Mouse (Mus musculus) MEL (cell line): ENCODE data around the gene Nubp2. TPM values are rescaled to one million over a fixed set of nuclear protein-coding genes. Genes with fewer than 3 reads are reported as not detected.

Experiments
- DNase-seq: peaks from one replicate; pipeline ENCODE4 v3.0.0; 2011; ENCODE audit warnings: low read depth, low spot score
- H3K27ac ChIP-seq: 2 replicates; pipeline ENCODE4 v1.5.1; 2012; ENCODE audit warnings: low read depth, mild to moderate bottlenecking, control low read depth, low read length, moderate library complexity; ENCODE audit not compliant: control insufficient read depth
- H3K27me3 ChIP-seq, 2 experiments: fragments of 150-350 bp in 1 of 2; sonication (generic) in 1 of 2; 2 replicates each; pipeline ENCODE4 v1.6.1; 2012; ENCODE audit warnings: low read length in 2 of 2, mild to moderate bottlenecking in 2 of 2, improper control_type of control experiment in 1 of 2, moderate library complexity in 1 of 2; ENCODE audit not compliant: insufficient read depth in 2 of 2, control insufficient read depth in 1 of 2
- H3K36me3 ChIP-seq, 2 experiments: 2 replicates each; pipeline ENCODE4 v1.6.1; 2012 to 2014; ENCODE audit warnings: low read length in 2 of 2, improper control_type of control experiment in 1 of 2, inconsistent platforms in 1 of 2, mild to moderate bottlenecking in 1 of 2; ENCODE audit not compliant: insufficient read depth in 2 of 2, control insufficient read depth in 1 of 2
- H3K4me1 ChIP-seq, 2 experiments: fragments of 150-350 bp in 1 of 2; sonication (generic) in 1 of 2; 2 replicates each; pipeline ENCODE4 v1.6.1; 2012; ENCODE audit warnings: low read length in 2 of 2, improper control_type of control experiment in 1 of 2, mild to moderate bottlenecking in 1 of 2; ENCODE audit not compliant: insufficient read depth in 2 of 2, control insufficient read depth in 1 of 2
- H3K4me3 ChIP-seq, 2 experiments: fragments of 150-350 bp in 1 of 2; sonication (generic) in 1 of 2; 2 replicates each; pipeline ENCODE4 v1.5.1; 2012; ENCODE audit warnings: low read depth in 2 of 2, low read length in 2 of 2, mild to moderate bottlenecking in 2 of 2, moderate library complexity in 2 of 2, control low read depth in 1 of 2, improper control_type of control experiment in 1 of 2; ENCODE audit not compliant: control insufficient read depth in 1 of 2, insufficient read depth in 1 of 2
- H3K79me2 ChIP-seq: 2 replicates; pipeline ENCODE4 v1.6.1; 2012; ENCODE audit warnings: mild to moderate bottlenecking, low read length, moderate library complexity; ENCODE audit not compliant: control insufficient read depth, poor library complexity, insufficient read depth
- H3K9ac ChIP-seq: 2 replicates; pipeline ENCODE4 v1.6.1; 2012; ENCODE audit warnings: low read depth, mild to moderate bottlenecking, control low read depth, low read length, moderate library complexity; ENCODE audit not compliant: control insufficient read depth, poor library complexity, severe bottlenecking
- H3K9me3 ChIP-seq: fragments of 150-350 bp; sonication (generic); replicated peaks from 2 replicates; pipeline ENCODE4 v1.6.1; 2012; ENCODE audit warnings: mild to moderate bottlenecking, low read length, improper control_type of control experiment, moderate library complexity; ENCODE audit not compliant: insufficient read depth
- BHLHE40 ChIP-seq: IDR thresholded peaks from 2 replicates; pipeline ENCODE4 v1.6.1; 2012; ENCODE audit warnings: low read depth, mild to moderate bottlenecking, inconsistent platforms, low read length, improper control_type of control experiment, borderline replicate concordance
- CHD1 ChIP-seq: IDR thresholded peaks from 2 replicates; pipeline ENCODE4 v1.6.1; 2012; ENCODE audit warnings: low read depth, mild to moderate bottlenecking, inconsistent platforms, low read length, improper control_type of control experiment
- CHD2 ChIP-seq: IDR thresholded peaks from 2 replicates; pipeline ENCODE4 v1.6.1; 2011; ENCODE audit warnings: low read length, improper control_type of control experiment
- CTCF ChIP-seq, 3 experiments: IDR thresholded peaks in 2 of 3; conservative IDR thresholded peaks in 1 of 3; 2 replicates each; pipeline ENCODE4 v1.5.1; 2011 to 2012; ENCODE audit warnings: low read length in 3 of 3, low read depth in 2 of 3, mild to moderate bottlenecking in 2 of 3, improper control_type of control experiment in 1 of 3, inconsistent platforms in 1 of 3, mixed read lengths in 1 of 3, moderate library complexity in 1 of 3; ENCODE audit not compliant: control insufficient read depth in 1 of 3, insufficient read depth in 1 of 3, poor library complexity in 1 of 3, severe bottlenecking in 1 of 3
- E2F4 ChIP-seq: IDR thresholded peaks from 2 replicates; pipeline ENCODE4 v1.6.1; 2011; ENCODE audit warnings: low read depth, low read length, improper control_type of control experiment, borderline replicate concordance
- ELF1 ChIP-seq: IDR thresholded peaks from 2 replicates; pipeline ENCODE4 v1.6.1; 2014; ENCODE audit warnings: low read depth, mild to moderate bottlenecking, inconsistent platforms, low read length, improper control_type of control experiment, moderate library complexity
- EP300 ChIP-seq, 2 experiments: IDR thresholded peaks; 2 replicates each; pipeline ENCODE4 v1.6.1; 2011; ENCODE audit warnings: improper control_type of control experiment in 2 of 2, low read length in 2 of 2, low read depth in 1 of 2, mild to moderate bottlenecking in 1 of 2
- ETS1 ChIP-seq: IDR thresholded peaks from 2 replicates; pipeline ENCODE4 v1.6.1; 2012; ENCODE audit warnings: low read depth, mild to moderate bottlenecking, inconsistent platforms, low read length, improper control_type of control experiment, moderate library complexity
- GABPA ChIP-seq: IDR thresholded peaks from 2 replicates; pipeline ENCODE4 v1.6.1; 2012; ENCODE audit warnings: low read depth, mild to moderate bottlenecking, inconsistent platforms, low read length, improper control_type of control experiment, moderate library complexity
- GATA1 ChIP-seq: IDR thresholded peaks from 2 replicates; pipeline ENCODE4 v1.6.1; 2011; ENCODE audit warnings: low read depth, low read length, improper control_type of control experiment
- HCFC1 ChIP-seq: IDR thresholded peaks from 2 replicates; pipeline ENCODE4 v1.6.1; 2012; ENCODE audit warnings: low read depth, mild to moderate bottlenecking, inconsistent platforms, low read length, improper control_type of control experiment, moderate library complexity
- JUND ChIP-seq: IDR thresholded peaks from 2 replicates; pipeline ENCODE4 v1.6.1; 2011; ENCODE audit warnings: low read depth, mild to moderate bottlenecking, improper control_type of control experiment, low read length
- KAT2A ChIP-seq: conservative IDR thresholded peaks from 2 replicates; pipeline ENCODE4 v1.6.1; 2012; ENCODE audit warnings: low read depth, low read length, improper control_type of control experiment, inconsistent platforms
- MAFK ChIP-seq: IDR thresholded peaks from 2 replicates; pipeline ENCODE4 v1.6.1; 2011; ENCODE audit warnings: low read depth, mild to moderate bottlenecking, low read length, improper control_type of control experiment, borderline replicate concordance
- MAX ChIP-seq: IDR thresholded peaks from 2 replicates; pipeline ENCODE4 v1.6.1; 2011; ENCODE audit warnings: low read length, improper control_type of control experiment
- MAZ ChIP-seq: IDR thresholded peaks from 2 replicates; pipeline ENCODE4 v1.6.1; 2012; ENCODE audit warnings: low read depth, mild to moderate bottlenecking, inconsistent platforms, low read length, improper control_type of control experiment
- MEF2A ChIP-seq: IDR thresholded peaks from 2 replicates; pipeline ENCODE4 v1.6.1; 2014; ENCODE audit warnings: low read depth, mild to moderate bottlenecking, inconsistent platforms, low read length, improper control_type of control experiment; ENCODE audit not compliant: poor library complexity, insufficient replicate concordance, severe bottlenecking; ENCODE audit errors: extremely low read depth
- MYB ChIP-seq: IDR thresholded peaks from 2 replicates; pipeline ENCODE4 v1.6.1; 2011; ENCODE audit warnings: mild to moderate bottlenecking, low read depth, low read length, improper control_type of control experiment
- MYC ChIP-seq: IDR thresholded peaks from 2 replicates; pipeline ENCODE4 v1.6.1; 2011; ENCODE audit warnings: low read depth, mild to moderate bottlenecking, low read length, improper control_type of control experiment, moderate library complexity
- NELFE ChIP-seq: IDR thresholded peaks from 2 replicates; pipeline ENCODE4 v1.6.1; 2011; ENCODE audit warnings: low read depth, low read length, improper control_type of control experiment
- NRF1 ChIP-seq: IDR thresholded peaks from 2 replicates; pipeline ENCODE4 v1.6.1; 2014; ENCODE audit warnings: low read depth, mild to moderate bottlenecking, inconsistent platforms, low read length, improper control_type of control experiment, moderate library complexity; ENCODE audit not compliant: poor library complexity, insufficient read depth, severe bottlenecking
- POLR2A ChIP-seq, 2 experiments: IDR thresholded peaks; 2 replicates each; pipeline ENCODE4 v1.6.1; 2011 to 2012; ENCODE audit warnings: low read length in 2 of 2, mild to moderate bottlenecking in 2 of 2, control low read depth in 1 of 2, improper control_type of control experiment in 1 of 2, low read depth in 1 of 2, moderate library complexity in 1 of 2; ENCODE audit not compliant: control insufficient read depth in 1 of 2, insufficient read depth in 1 of 2, poor library complexity in 1 of 2
- POLR2AphosphoS2 ChIP-seq: IDR thresholded peaks from 2 replicates; pipeline ENCODE4 v1.6.1; 2011; ENCODE audit warnings: low read length, improper control_type of control experiment
- POLR2AphosphoS5 ChIP-seq: IDR thresholded peaks from 2 replicates; pipeline ENCODE4 v1.6.1; 2012; ENCODE audit warnings: low read depth, borderline replicate concordance, mild to moderate bottlenecking, inconsistent platforms, low read length, moderate library complexity, mixed read lengths
- RAD21 ChIP-seq: IDR thresholded peaks from 2 replicates; pipeline ENCODE4 v1.6.1; 2011; ENCODE audit warnings: mild to moderate bottlenecking, low read depth, low read length, improper control_type of control experiment
- RCOR1 ChIP-seq: IDR thresholded peaks from 2 replicates; pipeline ENCODE4 v1.6.1; 2012; ENCODE audit warnings: low read depth, mild to moderate bottlenecking, inconsistent platforms, low read length, improper control_type of control experiment
- SIN3A ChIP-seq: IDR thresholded peaks from 2 replicates; pipeline ENCODE4 v1.6.1; 2012; ENCODE audit warnings: low read length, improper control_type of control experiment, inconsistent platforms
- SMC3 ChIP-seq: IDR thresholded peaks from 2 replicates; pipeline ENCODE4 v1.6.1; 2011; ENCODE audit warnings: low read depth, low read length, improper control_type of control experiment
- TAL1 ChIP-seq: IDR thresholded peaks from 2 replicates; pipeline ENCODE4 v1.6.1; 2012; ENCODE audit warnings: mild to moderate bottlenecking, inconsistent platforms, low read length, moderate library complexity, mixed read lengths
- TBP ChIP-seq: IDR thresholded peaks from 2 replicates; pipeline ENCODE4 v1.8.0; 2011; ENCODE audit warnings: low read depth, low read length, improper control_type of control experiment
- TCF12 ChIP-seq: IDR thresholded peaks from 2 replicates; pipeline ENCODE4 v1.6.1; 2014; ENCODE audit warnings: low read depth, mild to moderate bottlenecking, inconsistent platforms, low read length, improper control_type of control experiment, moderate library complexity
- UBTF ChIP-seq: IDR thresholded peaks from 2 replicates; pipeline ENCODE4 v1.6.1; 2012; ENCODE audit warnings: low read depth, mild to moderate bottlenecking, inconsistent platforms, low read length, improper control_type of control experiment, moderate library complexity, borderline replicate concordance; ENCODE audit not compliant: insufficient read depth
- USF1 ChIP-seq: IDR thresholded peaks from 2 replicates; pipeline ENCODE4 v1.6.1; 2014; ENCODE audit warnings: low read depth, mild to moderate bottlenecking, inconsistent platforms, low read length, improper control_type of control experiment, moderate library complexity
- USF2 ChIP-seq, 2 experiments: IDR thresholded peaks; 2 replicates each; pipeline ENCODE4 v1.6.1; 2011 to 2012; ENCODE audit warnings: improper control_type of control experiment in 2 of 2, low read length in 2 of 2, borderline replicate concordance in 1 of 2, inconsistent platforms in 1 of 2, low read depth in 1 of 2, mild to moderate bottlenecking in 1 of 2; ENCODE audit not compliant: insufficient read depth in 1 of 2
- ZC3H11A ChIP-seq: IDR thresholded peaks from 2 replicates; pipeline ENCODE4 v1.6.1; 2012; ENCODE audit warnings: low read depth, mild to moderate bottlenecking, inconsistent platforms, low read length, improper control_type of control experiment
- ZKSCAN1 ChIP-seq: IDR thresholded peaks from 2 replicates; pipeline ENCODE4 v1.6.1; 2012; ENCODE audit warnings: low read depth, mild to moderate bottlenecking, inconsistent platforms, low read length, improper control_type of control experiment, moderate library complexity
- ZMIZ1 ChIP-seq: IDR thresholded peaks from 2 replicates; pipeline ENCODE4 v1.6.1; 2012; ENCODE audit warnings: low read depth, mild to moderate bottlenecking, inconsistent platforms, low read length, improper control_type of control experiment, moderate library complexity
- ZNF384 ChIP-seq: IDR thresholded peaks from 2 replicates; pipeline ENCODE4 v1.6.1; 2012; ENCODE audit warnings: low read depth, mild to moderate bottlenecking, inconsistent platforms, low read length, improper control_type of control experiment
- polyA plus RNA-seq, 2 experiments: library from polyadenylated mRNA; stranded (reverse) in 1 of 2; unstranded in 1 of 2; fragments of >175 nt in 1 of 2; fragments of >200 nt in 1 of 2; gene quantifications; 2 replicates each; pipeline versions ENCODE4 v1.2.1 to v1.2.4; 2012; ENCODE audit warnings: low replicate concordance in 2 of 2, low read depth in 1 of 2; ENCODE audit not compliant: insufficient read length in 2 of 2, insufficient read depth in 1 of 2, missing spikeins in 1 of 2
- total RNA-seq: library from RNA; depleted of rRNA; stranded (reverse); fragments of 300-350 nt; gene quantifications from 2 replicates; pipeline ENCODE4 v1.2.3, GENCODE M21; 2012

Nubp2 gene
- total and polyA plus RNA-seq, 3 experiments, result 141 to 191 TPM; not detected in 1

DNA sequence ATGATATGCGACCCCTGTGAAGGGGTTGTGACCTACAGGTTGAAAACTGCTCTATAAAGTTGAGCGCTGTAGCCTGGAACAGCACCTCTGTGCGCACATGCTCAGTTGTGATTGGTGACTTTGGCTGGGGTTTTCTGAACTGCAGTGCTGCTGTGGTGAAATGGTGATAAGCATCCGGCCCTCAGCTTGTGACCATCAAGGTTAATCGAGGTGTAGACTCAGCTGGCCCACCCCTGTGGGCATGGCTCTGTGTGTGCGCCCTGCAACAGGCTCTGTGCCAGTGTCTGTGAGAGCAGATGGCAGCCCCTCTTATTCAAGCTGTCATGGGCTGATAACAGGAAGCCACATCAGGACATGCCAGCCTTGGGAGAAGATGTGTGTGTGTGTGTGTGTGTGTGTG, 27.2 kb downstream of the Nubp2 start:
- peak; percentile 86 for DNase-seq
- H3K36me3 ChIP-seq, result peaks cover 0 to 11% of the 10 kb centered on the region in 2 experiments; a peak in 2 of 4 replicates
- H3K9ac ChIP-seq, result no peak overlapping the region
- peak; percentile 91 for TF ChIP-seq ETS1
- TF ChIP-seq ZKSCAN1, result no peak
- no peak for TF ChIP-seq JUND
- TF ChIP-seq ZMIZ1, result no peak
- TF ChIP-seq TAL1, result peak; percentile 90
- no peak for TF ChIP-seq USF2 (IDR thresholded peaks at IDR 0.05; ENCODE audit: borderline replicate concordance in 1 of 2, insufficient read depth in 1 of 2, low read depth in 1 of 2, low read length in 2 of 2)
- no peak for TF ChIP-seq CHD1
- TF ChIP-seq MYB, result no peak
- no peak for TF ChIP-seq CTCF (IDR thresholded peaks at IDR 0.05 in 2 of 3, conservative IDR thresholded peaks at IDR 0.05 in 1 of 3; ENCODE audit: control insufficient read depth in 1 of 3, insufficient read depth in 1 of 3, low read depth in 2 of 3, low read length in 3 of 3, poor library complexity in 1 of 3, severe bottlenecking in 1 of 3)
- no peak for TF ChIP-seq ZNF384
- no peak for TF ChIP-seq USF1
- TF ChIP-seq GATA1, result peak; percentile 56; the same call in 1 of the 2 replicates
- 0 out of 2 replicates have a peak, but pooled peaks have one; percentile 23 for TF ChIP-seq POLR2AphosphoS2
- TF ChIP-seq HCFC1, result no peak
- TF ChIP-seq RAD21, result no peak
- peak; percentile 94 for TF ChIP-seq TCF12
- TF ChIP-seq MAFK, result no peak; the same call in 1 of the 2 replicates
- TF ChIP-seq TBP, result no peak
- TF ChIP-seq POLR2A (IDR thresholded peaks at IDR 0.05; ENCODE audit: control insufficient read depth in 1 of 2, insufficient read depth in 1 of 2, low read depth in 1 of 2, low read length in 2 of 2, poor library complexity in 1 of 2), result no peak
- no peak for TF ChIP-seq CHD2
- TF ChIP-seq UBTF, result no peak
- no peak; the same call in 1 of the 2 replicates for TF ChIP-seq RCOR1
- TF ChIP-seq SIN3A, result peak; percentile 75
- TF ChIP-seq EP300 (IDR thresholded peaks at IDR 0.05; ENCODE audit: low read depth in 1 of 2, low read length in 2 of 2), result peak; percentile 74 to 93
- peak; percentile 48; the same call in 1 of the 2 replicates for TF ChIP-seq ELF1
- no peak for TF ChIP-seq KAT2A
- TF ChIP-seq NELFE, result no peak
- TF ChIP-seq MAX, result no peak
- no peak for TF ChIP-seq MAZ
- no peak for TF ChIP-seq ZC3H11A
- TF ChIP-seq GABPA, result no peak
- no peak for TF ChIP-seq MEF2A
- no peak for TF ChIP-seq E2F4
- TF ChIP-seq BHLHE40, result no peak
- TF ChIP-seq NRF1, result peak; percentile 56
- TF ChIP-seq MYC, result no peak
- no peak for TF ChIP-seq SMC3
- no peak for TF ChIP-seq POLR2AphosphoS5

More for the DNA sequence above, 27.2 kb downstream of the Nubp2 start:
- no peaks in the 10 kb centered on the region for H3K9me3 ChIP-seq
- peaks cover 4 to 16% of the 10 kb centered on the region in 2 experiments for H3K4me1 ChIP-seq
- H3K4me3 ChIP-seq, result no peak overlapping the region
- no peaks in the 10 kb centered on the region for H3K79me2 ChIP-seq
- H3K27ac ChIP-seq, result no peak overlapping the region
- no peaks in the 10 kb centered on the region for H3K27me3 ChIP-seq
